Mouse (Mus musculus) activated CD4-positive, CD25-positive, alpha-beta regulatory T cell, adult 9 weeks (primary cell): ENCODE data around the gene Haus4. TPM values are rescaled to one million over a fixed set of nuclear protein-coding genes. Genes with fewer than 3 reads are reported as not detected.

Source experiments
- polyA plus RNA-seq: library from polyadenylated mRNA; unstranded; fragments of 100-300 nt; shearing (Covaris generic); gene quantifications from one replicate; pipeline ENCODE4 v1.2.1, GENCODE M21; 2017

The Haus4 gene
- 24.7 TPM for polyA plus RNA-seq

DNA sequence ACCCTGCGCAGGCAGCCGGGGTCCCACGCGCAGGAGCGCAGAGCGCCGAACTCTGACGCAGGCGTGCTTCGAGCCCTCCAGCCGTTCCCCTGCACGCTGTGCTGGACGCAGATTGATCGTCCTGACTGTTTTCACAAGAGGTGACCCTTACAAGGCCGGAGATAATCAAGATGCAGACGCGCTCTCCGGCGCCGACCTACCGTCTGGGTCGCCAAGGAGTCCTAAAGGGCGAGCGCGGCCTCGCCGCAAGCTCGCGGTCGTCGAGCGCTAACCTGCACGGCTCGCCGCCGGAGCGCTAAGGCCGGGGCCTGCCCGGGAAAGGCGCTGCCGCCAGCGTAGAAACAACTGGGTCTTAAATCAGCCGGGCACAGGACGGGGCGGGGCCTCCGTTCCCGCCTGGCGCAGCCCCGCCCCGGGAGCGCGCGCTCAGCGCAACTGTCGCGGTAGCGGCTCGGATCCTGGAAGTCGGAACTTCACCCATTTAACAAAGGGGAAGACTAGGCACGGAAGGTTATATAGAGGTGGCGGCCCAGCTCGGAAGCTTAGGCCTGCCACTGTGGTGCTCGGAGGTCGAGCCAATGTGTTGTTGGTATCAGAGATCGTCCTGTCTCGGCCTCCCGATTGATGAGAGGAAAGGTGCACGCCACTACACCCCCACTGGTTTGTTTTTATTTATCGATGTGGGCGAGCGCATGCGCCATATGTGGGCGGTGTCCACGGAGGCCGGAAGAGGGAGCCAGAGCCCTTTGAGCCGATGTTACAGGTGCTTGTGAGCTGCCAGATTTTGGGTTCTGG is at the start of gene Haus4:
Haus4 (minus strand) TSS at position 642 of the 795 bp plus-strand sequence.

GRCm38 (mm10) chr14:54577089-54577982 is 22.9 kb upstream of the Haus4 start, which contains the start of gene Ajuba:
Gene Ajuba (minus strand): TSS chr14:54577558.

Other genes starting within 250 kb of the Haus4 start
- 73.2 TPM for gene Oxa1l, start 193.8 kb downstream of the Haus4 start, polyA plus RNA-seq
- gene Slc7a7, start 136.8 kb downstream of the Haus4 start, polyA plus RNA-seq: 1.5 TPM
- gene Mrpl52, start 127.7 kb downstream of the Haus4 start, polyA plus RNA-seq: 264 TPM
- gene Mmp14, start 123.0 kb downstream of the Haus4 start, polyA plus RNA-seq: 1.1 TPM
- gene Lrp10, start 90.5 kb downstream of the Haus4 start, polyA plus RNA-seq: 68.2 TPM
- 0.57 TPM for gene Rem2, start 78.5 kb downstream of the Haus4 start, polyA plus RNA-seq
- 45.8 TPM for gene Prmt5, start 37.1 kb downstream of the Haus4 start, polyA plus RNA-seq
- gene Ajuba, start 22.9 kb upstream of the Haus4 start, polyA plus RNA-seq: 0.28 TPM
- gene 4931414P19Rik, start 51.4 kb upstream of the Haus4 start, polyA plus RNA-seq: 6.1 TPM
- 259 TPM for gene Psmb5, start 63.4 kb upstream of the Haus4 start, polyA plus RNA-seq
- gene Psmb11, start 66.8 kb upstream of the Haus4 start, polyA plus RNA-seq: not detected
- not detected for gene Gm17606, start 86.3 kb upstream of the Haus4 start, polyA plus RNA-seq
- gene Cdh24, start 86.7 kb upstream of the Haus4 start, polyA plus RNA-seq: 0.49 TPM
- gene 1700123O20Rik, start 131.6 kb upstream of the Haus4 start, polyA plus RNA-seq: 91.3 TPM
- 116 TPM for gene Acin1, start 132.3 kb upstream of the Haus4 start, polyA plus RNA-seq
- not detected for gene Gm29776, start 144.2 kb upstream of the Haus4 start, polyA plus RNA-seq
- not detected for gene Cebpe, start 157.6 kb upstream of the Haus4 start, polyA plus RNA-seq
- 0.37 TPM for gene Slc7a8, start 227.3 kb upstream of the Haus4 start, polyA plus RNA-seq